Mouse (Mus musculus): ENCODE measurements around the gene Cfap44.

DNA sequence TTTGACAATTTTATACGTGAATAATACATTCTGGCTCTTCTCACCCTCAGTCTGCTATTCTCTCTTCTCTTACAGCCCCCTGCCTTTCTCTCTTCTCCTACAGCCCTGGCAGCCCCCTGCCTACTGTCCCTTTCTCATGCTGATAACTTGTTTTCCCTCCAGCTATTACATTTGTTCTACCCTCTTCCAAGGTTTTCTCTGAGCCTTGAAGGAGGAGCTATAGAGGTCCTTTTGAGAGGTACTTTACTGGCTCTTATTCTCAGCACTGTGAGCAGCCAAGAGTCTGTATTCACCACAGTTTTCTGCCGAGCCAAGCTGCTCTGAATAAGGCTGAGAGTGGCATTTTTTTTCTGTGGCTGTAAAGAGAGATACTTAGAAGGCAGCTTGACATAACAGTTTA is 11.0 kb upstream of the Cfap44 start:
- TF ChIP-seq EP300 (IDR thresholded peaks at IDR 0.05), result no peak
- TF ChIP-seq CTCF (IDR thresholded peaks at IDR 0.05), result no peak
